Mouse (Mus musculus) liver, embryonic 11.5 days (tissue): ENCODE results near the gene Slc25a48. TPM values are rescaled to one million over a fixed set of nuclear protein-coding genes. Genes with fewer than 3 reads are reported as not detected.

Source experiments
- ATAC-seq: fragments of 200-750 bp; cut with Nextera tagmentation; replicated peaks from 2 replicates; pipeline ENCODE4 v1.8.0; 2017; ENCODE audit warnings: moderate number of reproducible peaks, mild to moderate bottlenecking, moderate TSS enrichment, moderate library complexity; ENCODE audit not compliant: low FRiP score
- DNase-seq: peaks from one replicate; pipeline ENCODE4 v3.0.0-alpha.2; 2017; ENCODE audit warnings: low spot score
- H3K27ac ChIP-seq: fragments of 300-500 bp; sonication (generic); 2 replicates; pipeline ENCODE4 v1.5.1; 2014; ENCODE audit warnings: mild to moderate bottlenecking, low read depth, low read length, control low read depth
- H3K27me3 ChIP-seq: fragments of 300-500 bp; sonication (generic); replicated peaks from 2 replicates; pipeline ENCODE4 v1.6.1; 2014; ENCODE audit warnings: low read length, mixed read lengths; ENCODE audit not compliant: control insufficient read depth, insufficient read depth
- H3K36me3 ChIP-seq: fragments of 300-500 bp; sonication (generic); 2 replicates; pipeline ENCODE4 v1.6.1; 2014; ENCODE audit warnings: mild to moderate bottlenecking, low read length, moderate library complexity, mixed read lengths; ENCODE audit not compliant: control insufficient read depth, insufficient read depth
- H3K4me1 ChIP-seq: fragments of 300-500 bp; sonication (generic); replicated peaks from 2 replicates; pipeline ENCODE4 v1.6.1; 2014; ENCODE audit warnings: low read length, mixed read lengths; ENCODE audit not compliant: control insufficient read depth, insufficient read depth
- H3K4me2 ChIP-seq: fragments of 300-500 bp; sonication (generic); 2 replicates; pipeline ENCODE4 v1.6.1; 2014; ENCODE audit warnings: mild to moderate bottlenecking, control low read depth, moderate library complexity
- H3K4me3 ChIP-seq: fragments of 300-500 bp; sonication (generic); 2 replicates; pipeline ENCODE4 v1.5.1; 2014; ENCODE audit warnings: low read depth, low read length, control low read depth
- H3K9ac ChIP-seq: fragments of 300-500 bp; sonication (generic); 2 replicates; pipeline ENCODE4 v1.6.1; 2014; ENCODE audit warnings: low read depth, low read length, control low read depth
- H3K9me3 ChIP-seq: fragments of 300-500 bp; sonication (generic); 2 replicates; pipeline ENCODE4 v1.6.1; 2016; ENCODE audit warnings: low read length, inconsistent platforms, mixed read lengths; ENCODE audit not compliant: control insufficient read depth
- WGBS: fragments of 180-500 bp; shearing (Covaris S2); extraction: QIAGEN DNeasy Blood & Tissue Kit; methylation state at CpG from one replicate; pipeline ENCODE4 v1.1.7; 2014; 5-methylcytosine and 5-hydroxymethylcytosine counted together
- polyA plus RNA-seq: library from polyadenylated mRNA; unstranded; fragments of >200 nt; fragmentation: Nextera tagmentation; extraction: Ambion mirVana; gene quantifications from 2 replicates; pipeline ENCODE4 v1.2.1, GENCODE M21; 2014

Slc25a48 gene
- polyA plus RNA-seq, 1 experiment from 2014 or later = 0.37 TPM

- Histone ChIP-seq H3K9ac (no peak overlapping the region), H3K4me3 (no peak overlapping the region), H3K27ac (no peak overlapping the region), H3K9me3 (no peaks in the 10 kb centered on the region), H3K4me1 (no peaks in the 10 kb centered on the region), H3K4me2 (no peak overlapping the region), H3K27me3 (peaks cover 8% of the 10 kb centered on the region), H3K36me3 (no peaks in the 10 kb centered on the region)
- DNase-seq = peak; percentile 44
- 22% methylated on average over 16 of the region's 16 CpGs for WGBS
- no peak for ATAC-seq
Measured at GRCm38 (mm10) chr13:56422072-56422723, 16.0 kb upstream of the Slc25a48 start.

DNA sequence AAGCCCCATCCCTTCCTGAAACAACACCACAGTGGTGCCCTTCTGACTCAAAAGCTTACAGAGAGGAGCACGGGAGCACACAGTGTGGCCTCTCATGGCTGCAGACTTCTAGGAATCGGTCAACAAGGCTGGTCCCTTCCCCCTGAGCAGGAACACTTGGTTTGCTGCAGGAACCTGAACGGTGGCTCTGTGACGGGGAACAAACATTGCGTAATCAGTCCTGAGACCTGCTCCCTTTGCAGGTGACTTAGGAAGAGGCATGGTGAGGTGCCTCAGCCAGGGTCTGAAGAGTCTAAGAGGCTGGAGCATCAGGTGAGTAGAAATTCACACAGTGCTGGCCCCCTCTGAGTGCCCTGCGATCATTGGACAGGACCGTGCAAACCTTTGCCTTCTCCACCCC lies 12.2 kb upstream of the Slc25a48 start:
- Histone ChIP-seq H3K4me2 (no peak overlapping the region), H3K4me3 (no peak overlapping the region), H3K36me3 (no peaks in the 10 kb centered on the region), H3K27ac (no peak overlapping the region), H3K9ac (no peak overlapping the region), H3K4me1 (no peaks in the 10 kb centered on the region), H3K27me3 (peaks cover 5% of the 10 kb centered on the region), H3K9me3 (no peaks in the 10 kb centered on the region)
- ATAC-seq = no peak
- no peak for DNase-seq
- WGBS = 68% methylated on average over 7 of the region's 7 CpGs

DNA sequence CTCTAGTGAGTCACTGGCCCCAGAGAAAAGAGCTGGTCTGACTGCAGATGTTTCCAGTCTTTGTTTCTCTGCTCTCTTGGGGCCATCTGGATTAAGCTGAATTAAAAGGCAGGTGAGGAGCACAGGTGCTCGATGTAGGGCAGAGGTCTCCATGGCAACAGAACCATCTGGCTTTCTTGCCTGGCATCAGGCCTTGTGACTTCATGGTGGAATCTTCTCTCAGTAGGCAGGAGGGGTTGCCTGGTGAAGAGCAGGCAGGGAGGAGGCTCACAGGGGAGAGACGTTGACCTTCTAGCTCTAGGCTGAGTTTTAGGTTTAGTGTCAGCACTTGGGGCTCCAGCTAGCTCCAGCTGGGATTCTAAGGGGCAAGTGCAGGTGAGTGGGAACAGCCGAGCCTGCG lies 11.8 kb upstream of the Slc25a48 start, which contains the start of gene Gm3045:
TSS of gene Gm3045 (plus strand) at position 230 of the 400 bp plus-strand sequence.
- Histone ChIP-seq H3K27me3 (peaks cover 3% of the 10 kb centered on the region), H3K9me3 (no peaks in the 10 kb centered on the region), H3K4me3 (no peak within 1 kb of the TSS), H3K4me2 (no peak within 1 kb of the TSS), H3K9ac (no peak within 1 kb of the TSS), H3K36me3 (no peaks in the 10 kb centered on the region), H3K27ac (no peak within 1 kb of the TSS), H3K4me1 (no peaks in the 10 kb centered on the region)
- no peak for DNase-seq
- 66% methylated on average over 4 of the region's 4 CpGs for whole genome bisulfite sequencing
- no peak for ATAC-seq

- no peaks in the 10 kb centered on the region for H3K9me3 ChIP-seq
- H3K27me3 ChIP-seq = peaks cover 3% of the 10 kb centered on the region
- ATAC-seq (no peak), DNase-seq (peak; percentile 59)
- H3K36me3 ChIP-seq = no peaks in the 10 kb centered on the region
- H3K9ac ChIP-seq = no peak overlapping the region
- WGBS = 27% methylated on average over 16 of the region's 16 CpGs
- H3K4me1 ChIP-seq = no peaks in the 10 kb centered on the region
- H3K27ac ChIP-seq = no peak overlapping the region
- H3K4me3 ChIP-seq = no peak overlapping the region
- H3K4me2 ChIP-seq = no peak overlapping the region
Measured at GRCm38 (mm10) chr13:56428724-56429500, 9.2 kb upstream of the Slc25a48 start.

GRCm38 (mm10) chr13:56432496-56432895 lies 5.7 kb upstream of the Slc25a48 start:
- ATAC-seq = no peak
- peaks cover 13% of the 10 kb centered on the region for H3K27me3 ChIP-seq
- no peak overlapping the region for H3K9ac ChIP-seq
- H3K4me2 ChIP-seq = no peak overlapping the region
- no peaks in the 10 kb centered on the region for H3K9me3 ChIP-seq
- H3K36me3 ChIP-seq = no peaks in the 10 kb centered on the region
- no peaks in the 10 kb centered on the region for H3K4me1 ChIP-seq
- DNase-seq = no peak
- 86% methylated on average over 11 of the region's 12 CpGs for whole genome bisulfite sequencing
- H3K4me3 ChIP-seq = no peak overlapping the region
- no peak overlapping the region for H3K27ac ChIP-seq

GRCm38 (mm10) chr13:56433466-56433865 lies 4.7 kb upstream of the Slc25a48 start:
- no peak for ATAC-seq
- H3K9ac ChIP-seq = no peak overlapping the region
- H3K4me3 ChIP-seq = no peak overlapping the region
- WGBS = 13% methylated on average over 10 of the region's 10 CpGs
- H3K4me1 ChIP-seq = no peaks in the 10 kb centered on the region
- no peak overlapping the region for H3K4me2 ChIP-seq
- peak; percentile 61 for DNase-seq
- no peaks in the 10 kb centered on the region for H3K36me3 ChIP-seq
- H3K27ac ChIP-seq = no peak overlapping the region
- peaks cover 22% of the 10 kb centered on the region for H3K27me3 ChIP-seq
- no peaks in the 10 kb centered on the region for H3K9me3 ChIP-seq

- H3K4me1 ChIP-seq = no peaks in the 10 kb centered on the region
Measured at GRCm38 (mm10) chr13:56434311-56434751, 3.8 kb upstream of the Slc25a48 start.

DNA sequence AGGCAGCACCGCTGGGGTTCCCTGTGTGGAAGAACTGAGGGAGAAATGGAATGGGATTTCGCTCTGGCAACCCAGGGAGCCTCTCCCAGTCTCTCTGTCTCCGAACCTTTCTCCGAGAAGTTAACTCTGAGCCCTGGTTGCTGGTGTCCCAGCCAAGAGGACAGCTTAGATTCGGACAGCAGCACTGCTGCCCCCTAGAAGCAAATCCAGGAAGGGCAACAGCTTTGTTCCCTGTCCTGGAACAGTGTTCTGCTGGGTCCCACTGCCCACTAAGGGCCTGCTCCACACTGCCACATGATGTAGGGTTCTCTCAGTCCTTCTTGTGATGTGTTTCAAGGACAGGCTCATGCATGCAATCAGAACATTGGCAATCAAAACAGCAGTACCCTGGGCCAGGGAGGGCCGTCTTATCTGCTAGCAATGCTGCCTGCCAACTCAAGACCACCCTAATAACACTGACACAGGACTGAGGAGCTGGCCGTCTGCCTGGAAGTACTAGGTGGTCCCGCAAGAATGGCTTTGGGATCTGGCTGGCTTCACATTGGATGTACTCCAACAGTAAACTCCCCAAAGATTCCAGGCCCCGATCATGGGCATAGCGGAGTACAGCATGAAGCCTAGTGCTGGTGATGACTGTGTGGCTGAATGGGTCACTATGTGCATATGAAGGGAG lies 2.4 kb upstream of the Slc25a48 start:
- no peak overlapping the region for H3K4me2 ChIP-seq
- no peak for DNase-seq

More at GRCm38 (mm10) chr13:56434311-56434751, 3.8 kb upstream of the Slc25a48 start:
- Histone ChIP-seq H3K4me2 (no peak overlapping the region), H3K4me3 (no peak overlapping the region), H3K9me3 (no peaks in the 10 kb centered on the region), H3K9ac (no peak overlapping the region), H3K27me3 (peaks cover 31% of the 10 kb centered on the region), H3K36me3 (no peaks in the 10 kb centered on the region), H3K27ac (no peak overlapping the region)
- 75% methylated on average over 9 of the region's 9 CpGs for WGBS
- DNase-seq = no peak
- no peak for ATAC-seq

More for the DNA sequence above, 2.4 kb upstream of the Slc25a48 start:
- Histone ChIP-seq H3K9me3 (no peaks in the 10 kb centered on the region), H3K4me1 (no peaks in the 10 kb centered on the region), H3K27me3 (peaks cover 44% of the 10 kb centered on the region), H3K4me3 (no peak overlapping the region), H3K9ac (no peak overlapping the region), H3K36me3 (no peaks in the 10 kb centered on the region), H3K27ac (no peak overlapping the region)
- no peak for ATAC-seq
- WGBS = 55% methylated on average over 10 of the region's 10 CpGs
